Mouse (Mus musculus): ENCODE data around the gene Cdc123.

DNA sequence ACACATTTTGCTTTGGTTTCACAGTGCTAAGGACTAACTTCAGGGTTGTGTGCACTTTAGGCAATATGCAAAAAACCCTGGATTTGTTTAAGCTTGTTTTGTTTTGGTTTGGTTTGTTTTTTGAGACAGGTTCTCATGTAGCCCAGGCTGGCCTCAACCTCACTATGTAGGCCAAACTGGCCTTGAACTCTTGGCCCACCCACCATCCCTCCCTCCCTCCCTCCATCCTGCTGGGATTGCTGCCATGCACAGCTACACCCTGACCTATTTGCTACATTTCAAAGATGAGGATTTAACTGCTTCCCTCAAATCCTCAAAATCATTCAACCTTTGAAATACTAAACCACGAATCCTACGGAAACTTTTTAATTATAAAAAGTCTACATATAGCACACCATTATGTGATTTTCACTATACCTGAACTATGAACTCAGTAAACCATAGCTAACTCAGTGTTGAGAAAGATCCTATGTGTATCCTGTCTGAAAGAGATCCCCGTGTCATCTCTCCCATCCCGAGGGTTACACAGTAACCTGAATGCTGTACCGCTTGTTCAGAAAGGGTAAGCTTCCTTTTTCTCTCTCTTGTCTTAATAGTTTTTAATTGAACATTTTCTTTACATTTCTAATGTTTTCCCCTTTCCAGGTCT is 19.6 kb downstream of the Cdc123 start:
- TF ChIP-seq POLR2A (IDR thresholded peaks at IDR 0.05; ENCODE audit: borderline replicate concordance, insufficient read depth, low read length), result no peak
- TF ChIP-seq CTCF (IDR thresholded peaks at IDR 0.05; ENCODE audit: borderline replicate concordance, insufficient read depth, low read depth, low read length), result no peak
